Mouse (Mus musculus): Measurements from ENCODE around the gene Serinc2.

DNA sequence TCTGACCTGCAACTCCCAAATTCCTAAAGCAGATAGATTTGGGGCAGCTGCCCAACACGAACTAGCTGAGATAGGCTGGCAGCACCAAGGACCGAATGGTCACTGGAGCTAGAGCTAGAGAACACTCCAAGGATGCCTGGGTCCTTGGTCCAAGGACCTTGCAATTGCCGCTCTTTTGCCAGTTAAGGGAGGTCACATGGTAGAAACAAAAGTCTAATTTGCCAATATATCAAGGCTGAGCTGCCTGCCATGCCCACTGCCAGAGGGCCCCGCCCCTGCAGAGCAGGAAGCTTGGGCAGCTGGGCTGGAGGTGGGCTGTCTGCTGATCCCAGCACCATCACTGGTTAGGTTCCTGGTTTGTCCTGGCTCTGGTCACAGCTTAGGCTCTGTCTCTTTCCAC lies 34.5 kb upstream of the Serinc2 start:
- TF ChIP-seq CTCF (IDR thresholded peaks at IDR 0.05; ENCODE audit: low read depth, low read length) = no peak
- no peak for TF ChIP-seq EP300 (IDR thresholded peaks at IDR 0.05; ENCODE audit: insufficient read depth, low read depth, low read length)
- no peak for TF ChIP-seq POLR2A (IDR thresholded peaks at IDR 0.05; ENCODE audit: insufficient read depth, low read length)

Measured in ES-Bruce4 (cell line).